Mouse (Mus musculus) hindbrain, postnatal 0 days (tissue): ENCODE results near the gene Cacfd1. TPM values are rescaled to one million over a fixed set of nuclear protein-coding genes. Genes with fewer than 3 reads are reported as not detected.

Experiments
- ATAC-seq: fragments of 200-750 bp; cut with Nextera tagmentation; 2 replicates; pipeline ENCODE4 v1.8.0; 2017; ENCODE audit warnings: mild to moderate bottlenecking, moderate TSS enrichment, moderate library complexity
- DNase-seq: peaks from one replicate; pipeline ENCODE4 v3.0.0-alpha.2; 2015; ENCODE audit warnings: low spot score
- H3K27ac ChIP-seq: fragments of 300-500 bp; sonication (generic); 2 replicates; pipeline ENCODE4 v1.5.1; 2014; ENCODE audit warnings: mild to moderate bottlenecking
- H3K27me3 ChIP-seq: fragments of 300-500 bp; sonication (generic); 2 replicates; pipeline ENCODE4 v1.6.1; 2014; ENCODE audit warnings: low read length, mixed read lengths; ENCODE audit not compliant: insufficient read depth
- H3K36me3 ChIP-seq: fragments of 300-500 bp; sonication (generic); 2 replicates; pipeline ENCODE4 v1.6.1; 2014; ENCODE audit warnings: low read length, mixed read lengths; ENCODE audit not compliant: insufficient read depth
- H3K4me1 ChIP-seq: fragments of 300-500 bp; sonication (generic); 2 replicates; pipeline ENCODE4 v1.6.1; 2014; ENCODE audit warnings: antibody characterized with exemption, low read length, mixed read lengths; ENCODE audit not compliant: insufficient read depth
- H3K4me2 ChIP-seq: fragments of 300-500 bp; sonication (generic); 2 replicates; pipeline ENCODE4 v1.6.1; 2014; ENCODE audit warnings: low read depth, mild to moderate bottlenecking, low read length, moderate library complexity, mixed read lengths
- H3K4me3 ChIP-seq: fragments of 300-500 bp; sonication (generic); 2 replicates; pipeline ENCODE4 v1.5.1; 2014; ENCODE audit warnings: low read length
- H3K9ac ChIP-seq: fragments of 300-500 bp; sonication (generic); replicated peaks from 2 replicates; pipeline ENCODE4 v1.6.1; 2014; ENCODE audit warnings: mild to moderate bottlenecking, low read length, moderate library complexity, mixed read lengths
- H3K9me3 ChIP-seq: fragments of 300-500 bp; sonication (generic); 2 replicates; pipeline ENCODE4 v1.6.1; 2016; ENCODE audit warnings: low read length, mixed read lengths
- CTCF ChIP-seq: IDR thresholded peaks from 2 replicates; pipeline ENCODE4 v1.5.1; 2016; ENCODE audit warnings: antibody characterized with exemption, control low read depth, low read depth
- WGBS: fragments of 180-500 bp; shearing (Covaris S2); extraction: QIAGEN DNeasy Blood & Tissue Kit; methylation state at CpG from one replicate; pipeline ENCODE4 v1.1.7; 2014; 5-methylcytosine and 5-hydroxymethylcytosine counted together
- polyA plus RNA-seq: library from polyadenylated mRNA; unstranded; fragments of >200 nt; fragmentation: Nextera tagmentation; extraction: Ambion mirVana; gene quantifications from 2 replicates; pipeline ENCODE4 v1.2.1, GENCODE M21; 2015
- total RNA-seq: library from RNA; depleted of rRNA; stranded (reverse); fragments of >200 nt; gene quantifications from 2 replicates; pipeline ENCODE4 v1.2.3, GENCODE M21; 2014

Cacfd1 gene
- total and polyA plus RNA-seq, 2 experiments from 2014 or later = 50.1 to 90.6 TPM

GRCm38 (mm10) chr2:27037008-27037407 lies 27.3 kb downstream of the Cacfd1 start:
- H3K4me3 ChIP-seq = no peak overlapping the region
- no peak overlapping the region for H3K4me2 ChIP-seq
- no peaks in the 10 kb centered on the region for H3K9me3 ChIP-seq
- H3K9ac ChIP-seq = no peak overlapping the region
- no peak for TF ChIP-seq CTCF
- 65% methylated on average over 4 of the region's 4 CpGs for WGBS
- no peaks in the 10 kb centered on the region for H3K4me1 ChIP-seq
- ATAC-seq (no peak), DNase-seq (no peak)
- H3K27ac ChIP-seq = no peak overlapping the region
- H3K27me3 ChIP-seq = no peaks in the 10 kb centered on the region
- H3K36me3 ChIP-seq = no peaks in the 10 kb centered on the region

GRCm38 (mm10) chr2:27038596-27038995 lies 28.9 kb downstream of the Cacfd1 start:
- H3K9ac ChIP-seq = no peak overlapping the region
- DNase-seq (peak; percentile 88), ATAC-seq (peak; percentile 61)
- no peak overlapping the region for H3K4me2 ChIP-seq
- WGBS = 6% methylated on average over 3 of the region's 3 CpGs
- peak; percentile 96 for TF ChIP-seq CTCF
- H3K4me3 ChIP-seq = no peak overlapping the region
- H3K36me3 ChIP-seq = no peaks in the 10 kb centered on the region
- no peaks in the 10 kb centered on the region for H3K9me3 ChIP-seq
- no peak overlapping the region for H3K27ac ChIP-seq
- H3K27me3 ChIP-seq = no peaks in the 10 kb centered on the region
- no peaks in the 10 kb centered on the region for H3K4me1 ChIP-seq

DNA sequence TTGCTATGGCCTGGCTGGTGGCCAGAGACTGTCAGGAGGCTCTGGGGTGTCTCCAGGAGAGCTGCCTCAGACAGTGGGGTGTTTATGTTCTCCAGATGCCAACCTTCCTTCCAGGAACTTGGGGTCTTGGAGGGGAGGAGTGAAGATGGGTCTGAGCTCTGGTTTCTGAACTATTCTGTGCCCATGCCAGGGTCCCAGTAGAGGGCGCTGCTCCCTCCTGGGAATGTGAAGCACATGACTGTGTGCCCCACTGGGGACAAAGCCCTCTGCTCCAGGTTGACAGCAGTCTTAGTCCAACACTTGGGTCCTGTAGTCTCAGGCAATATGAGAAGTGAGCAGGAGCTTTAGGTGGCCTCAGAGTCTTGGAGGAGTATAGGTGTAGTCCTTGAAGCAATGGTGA lies 29.6 kb downstream of the Cacfd1 start:
- no peaks in the 10 kb centered on the region for H3K4me1 ChIP-seq
- no peak for DNase-seq
- TF ChIP-seq CTCF = peak; percentile 49
- no peak overlapping the region for H3K4me2 ChIP-seq
- H3K36me3 ChIP-seq = no peaks in the 10 kb centered on the region
- H3K4me3 ChIP-seq = no peak overlapping the region
- H3K9me3 ChIP-seq = no peaks in the 10 kb centered on the region
- no peak overlapping the region for H3K27ac ChIP-seq
- WGBS = 5% methylated on average over 1 of the region's 1 CpGs
- no peak overlapping the region for H3K9ac ChIP-seq
- H3K27me3 ChIP-seq = no peaks in the 10 kb centered on the region
- no peak for ATAC-seq

GRCm38 (mm10) chr2:27042131-27042844 lies 32.6 kb downstream of the Cacfd1 start:
- Histone ChIP-seq H3K27me3 (no peaks in the 10 kb centered on the region), H3K36me3 (no peaks in the 10 kb centered on the region), H3K9ac (no peak overlapping the region), H3K9me3 (no peaks in the 10 kb centered on the region), H3K27ac (no peak overlapping the region), H3K4me3 (no peak overlapping the region), H3K4me2 (no peak overlapping the region), H3K4me1 (no peaks in the 10 kb centered on the region)
- DNase-seq = no peak
- 58% methylated on average over 8 of the region's 8 CpGs for WGBS
- no peak for ATAC-seq
- no peak for TF ChIP-seq CTCF

DNA sequence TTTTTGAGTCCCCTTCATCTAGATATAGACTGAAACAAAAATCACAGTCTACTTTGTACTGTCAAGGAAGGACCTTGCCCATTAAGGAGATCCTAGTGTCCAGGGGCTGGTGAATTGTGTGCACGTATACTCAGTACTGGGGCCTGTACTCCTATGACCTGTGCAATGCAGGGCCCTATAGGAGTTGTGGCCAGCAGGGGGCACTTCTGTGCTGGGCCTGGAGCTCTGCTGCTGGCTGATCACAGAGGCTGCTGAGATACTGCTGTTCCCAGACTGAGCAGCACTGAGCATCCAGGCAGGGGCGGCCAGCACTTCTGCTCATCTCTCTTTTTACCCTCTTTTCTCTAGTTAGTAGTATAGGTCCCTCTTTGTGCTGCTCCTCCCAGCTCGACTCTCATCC lies 33.7 kb downstream of the Cacfd1 start:
- Histone ChIP-seq H3K4me2 (no peak overlapping the region), H3K27ac (no peak overlapping the region), H3K4me1 (no peaks in the 10 kb centered on the region), H3K4me3 (no peak overlapping the region), H3K36me3 (no peaks in the 10 kb centered on the region), H3K9ac (no peak overlapping the region), H3K9me3 (no peaks in the 10 kb centered on the region), H3K27me3 (no peaks in the 10 kb centered on the region)
- DNase-seq (peak; percentile 92), ATAC-seq (peak; percentile 87)
- TF ChIP-seq CTCF = peak; percentile 93
- WGBS = 20% methylated on average over 3 of the region's 3 CpGs

- H3K4me1 ChIP-seq = no peaks in the 10 kb centered on the region
- 66% methylated on average over 4 of the region's 4 CpGs for WGBS
- no peak for DNase-seq
- no peak overlapping the region for H3K9ac ChIP-seq
- no peak for ATAC-seq
- H3K4me3 ChIP-seq = no peak overlapping the region
- no peak overlapping the region for H3K4me2 ChIP-seq
- H3K36me3 ChIP-seq = no peaks in the 10 kb centered on the region
- no peak for TF ChIP-seq CTCF
- H3K9me3 ChIP-seq = no peaks in the 10 kb centered on the region
- H3K27ac ChIP-seq = no peak overlapping the region
- no peaks in the 10 kb centered on the region for H3K27me3 ChIP-seq
Observed at GRCm38 (mm10) chr2:27044166-27044565, 34.4 kb downstream of the Cacfd1 start.

DNA sequence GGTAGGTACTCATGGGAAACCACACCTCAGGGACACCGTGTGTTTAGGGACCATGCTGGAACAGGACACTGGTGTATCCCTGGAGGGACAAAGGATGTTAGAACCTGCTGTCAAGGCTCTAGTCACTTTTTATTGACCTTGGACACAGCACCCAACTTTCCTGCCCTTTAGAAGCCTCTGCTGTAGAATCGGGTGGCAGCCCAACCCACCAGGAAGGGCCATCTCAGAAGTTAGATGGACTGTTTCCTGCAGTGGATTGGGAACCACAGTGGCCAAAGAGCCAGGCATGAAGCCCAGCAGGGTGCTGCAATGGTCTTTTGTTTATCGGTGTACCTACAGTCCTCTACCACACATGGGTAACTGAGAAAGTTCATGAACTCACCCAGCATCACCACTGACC lies 34.9 kb downstream of the Cacfd1 start:
- 86% methylated on average over 3 of the region's 3 CpGs for WGBS

More for the DNA sequence above, 34.9 kb downstream of the Cacfd1 start:
- Histone ChIP-seq H3K36me3 (no peaks in the 10 kb centered on the region), H3K4me1 (no peaks in the 10 kb centered on the region), H3K9ac (no peak overlapping the region), H3K9me3 (no peaks in the 10 kb centered on the region), H3K27ac (no peak overlapping the region), H3K4me3 (no peak overlapping the region), H3K4me2 (no peak overlapping the region), H3K27me3 (no peaks in the 10 kb centered on the region)
- DNase-seq (no peak), ATAC-seq (no peak)
- no peak for TF ChIP-seq CTCF
